Mouse (Mus musculus) bone marrow, adult 2 months (tissue): ENCODE measurements around the gene Brd4.

Source experiments
- CTCF ChIP-seq: fragments of 200-500 bp; IDR thresholded peaks from 2 replicates; pipeline ENCODE4 v1.5.1; 2011; ENCODE audit warnings: low read length, control low read depth; ENCODE audit not compliant: control insufficient read depth, insufficient read depth
- POLR2A ChIP-seq: fragments of 200-500 bp; IDR thresholded peaks from 2 replicates; pipeline ENCODE4 v1.6.1; 2011; ENCODE audit warnings: low read depth, mild to moderate bottlenecking, control low read depth, low read length, borderline replicate concordance; ENCODE audit not compliant: control insufficient read depth

GRCm38 (mm10) chr17:32281126-32281525 lies 3.4 kb downstream of the Brd4 start:
- TF ChIP-seq CTCF (no peak), POLR2A (no peak)
